Mouse (Mus musculus): ENCODE data around the gene Tbc1d22b. TPM values are rescaled to one million over a fixed set of nuclear protein-coding genes. Genes with fewer than 3 reads are reported as not detected.
A peak's percentile ranks its signal among the peaks of the same experiment; 100 is the strongest.

Tbc1d22b gene
- polyA plus RNA-seq, 1 experiment from 2014 or later = 16.2 TPM

GRCm38 (mm10) chr17:29583569-29583968 is 34.0 kb downstream of the Tbc1d22b start:
- Histone ChIP-seq H3K27ac (no peak overlapping the region), H3K36me3 (peaks cover 69% of the 10 kb centered on the region), H3K4me3 (no peak overlapping the region), H3K4me2 (replicated peaks) (no peak overlapping the region), H3K4me1 (peaks cover under 1% of the 10 kb centered on the region; the same call in 1 of the 2 replicates), H3K27me3 (no peaks in the 10 kb centered on the region), H3K9me3 (no peaks in the 10 kb centered on the region), H3K9ac (no peak overlapping the region)
- 78% methylated on average over 5 of the region's 5 CpGs for WGBS
- ATAC-seq (ENCODE audit: low FRiP score, low read depth) = no peak

DNA sequence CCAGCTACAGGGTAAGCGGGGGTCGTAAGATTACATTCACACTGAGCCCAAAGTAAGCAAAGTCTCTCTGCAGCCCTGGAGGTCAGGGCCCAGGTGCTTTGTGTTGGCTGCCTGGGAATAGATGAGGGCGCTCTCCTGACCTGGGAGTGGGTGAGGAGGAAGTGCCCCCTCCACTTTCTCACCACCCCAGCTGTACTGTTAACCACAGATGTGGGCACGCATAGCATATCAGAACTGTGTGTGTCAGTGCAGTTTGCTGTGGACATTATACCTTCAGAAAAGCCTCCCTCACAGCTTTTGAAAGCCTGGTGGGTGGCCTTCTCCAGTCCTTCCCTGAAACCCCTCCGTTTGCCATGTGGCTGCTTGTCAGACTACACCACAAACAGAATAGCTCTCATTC is 34.7 kb downstream of the Tbc1d22b start:
- H3K9ac ChIP-seq = no peak overlapping the region
- no peaks in the 10 kb centered on the region for H3K9me3 ChIP-seq
- no peak overlapping the region for H3K4me3 ChIP-seq
- 80% methylated on average over 5 of the region's 5 CpGs for WGBS
- ATAC-seq (ENCODE audit: low FRiP score, low read depth) = no peak
- H3K36me3 ChIP-seq = peaks cover 61% of the 10 kb centered on the region
- H3K27ac ChIP-seq = no peak overlapping the region
- H3K27me3 ChIP-seq = no peaks in the 10 kb centered on the region
- no peak overlapping the region for H3K4me2 ChIP-seq (replicated peaks)
- H3K4me1 ChIP-seq = peaks cover 8% of the 10 kb centered on the region

- Histone ChIP-seq H3K4me1 (peaks cover 13% of the 10 kb centered on the region), H3K4me2 (replicated peaks) (no peak overlapping the region), H3K27me3 (no peaks in the 10 kb centered on the region), H3K4me3 (no peak overlapping the region), H3K27ac (no peak overlapping the region), H3K36me3 (peaks cover 57% of the 10 kb centered on the region), H3K9ac (no peak overlapping the region), H3K9me3 (no peaks in the 10 kb centered on the region)
- WGBS = 74% methylated on average over 3 of the region's 3 CpGs
- ATAC-seq (ENCODE audit: low FRiP score, low read depth) = no peak
Observed at GRCm38 (mm10) chr17:29584737-29585136, 35.2 kb downstream of the Tbc1d22b start.

GRCm38 (mm10) chr17:29585446-29585845 is 35.9 kb downstream of the Tbc1d22b start:
- Histone ChIP-seq H3K4me3 (no peak overlapping the region), H3K27me3 (no peaks in the 10 kb centered on the region), H3K9ac (no peak overlapping the region), H3K4me2 (replicated peaks) (no peak overlapping the region), H3K9me3 (no peaks in the 10 kb centered on the region), H3K27ac (no peak overlapping the region), H3K4me1 (peaks cover 13% of the 10 kb centered on the region), H3K36me3 (peaks cover 51% of the 10 kb centered on the region)
- ATAC-seq (ENCODE audit: low FRiP score, low read depth) = no peak
- 94% methylated on average over 5 of the region's 6 CpGs for WGBS

DNA sequence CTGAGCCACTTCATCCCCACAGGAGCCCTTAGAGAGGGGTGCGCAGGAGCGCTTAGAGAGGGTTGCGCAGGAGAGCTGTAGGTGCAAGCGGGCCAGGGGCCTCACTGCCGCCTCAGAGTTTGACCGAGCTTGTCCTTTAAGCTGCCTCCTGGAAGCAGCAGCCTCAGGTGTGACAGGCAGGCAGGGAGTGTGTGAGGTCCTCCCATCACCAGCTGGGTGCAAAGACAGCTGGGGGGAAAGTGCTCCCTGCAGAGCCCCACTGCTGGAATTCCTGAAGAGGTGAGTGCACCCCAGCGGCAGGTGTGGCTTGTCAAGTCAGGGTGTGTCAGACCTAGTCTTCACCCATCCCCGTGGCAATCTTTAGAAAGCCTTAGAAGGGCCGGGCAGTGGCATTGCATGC is 37.3 kb downstream of the Tbc1d22b start:
- Histone ChIP-seq H3K4me1 (peaks cover 13% of the 10 kb centered on the region), H3K4me2 (replicated peaks) (no peak overlapping the region), H3K9me3 (no peaks in the 10 kb centered on the region), H3K27ac (no peak overlapping the region), H3K9ac (no peak overlapping the region), H3K27me3 (no peaks in the 10 kb centered on the region), H3K36me3 (peaks cover 45% of the 10 kb centered on the region), H3K4me3 (no peak overlapping the region)
- WGBS = 82% methylated on average over 9 of the region's 9 CpGs
- ATAC-seq (ENCODE audit: low FRiP score, low read depth) = no peak

GRCm38 (mm10) chr17:29589221-29589898 is 39.8 kb downstream of the Tbc1d22b start:
- WGBS = 32% methylated on average over 11 of the region's 11 CpGs
- Histone ChIP-seq H3K27ac (peak overlapping the region; percentile 58; the same call in 1 of the 2 replicates), H3K36me3 (peaks cover 49% of the 10 kb centered on the region), H3K9me3 (no peaks in the 10 kb centered on the region), H3K4me2 (replicated peaks) (peak overlapping the region; percentile 7; the same call in 1 of the 2 replicates), H3K4me1 (peaks cover 13% of the 10 kb centered on the region), H3K9ac (peak overlapping the region; percentile 25), H3K27me3 (no peaks in the 10 kb centered on the region), H3K4me3 (no peak overlapping the region)
- peak; percentile 54 for ATAC-seq (ENCODE audit: low FRiP score, low read depth)

DNA sequence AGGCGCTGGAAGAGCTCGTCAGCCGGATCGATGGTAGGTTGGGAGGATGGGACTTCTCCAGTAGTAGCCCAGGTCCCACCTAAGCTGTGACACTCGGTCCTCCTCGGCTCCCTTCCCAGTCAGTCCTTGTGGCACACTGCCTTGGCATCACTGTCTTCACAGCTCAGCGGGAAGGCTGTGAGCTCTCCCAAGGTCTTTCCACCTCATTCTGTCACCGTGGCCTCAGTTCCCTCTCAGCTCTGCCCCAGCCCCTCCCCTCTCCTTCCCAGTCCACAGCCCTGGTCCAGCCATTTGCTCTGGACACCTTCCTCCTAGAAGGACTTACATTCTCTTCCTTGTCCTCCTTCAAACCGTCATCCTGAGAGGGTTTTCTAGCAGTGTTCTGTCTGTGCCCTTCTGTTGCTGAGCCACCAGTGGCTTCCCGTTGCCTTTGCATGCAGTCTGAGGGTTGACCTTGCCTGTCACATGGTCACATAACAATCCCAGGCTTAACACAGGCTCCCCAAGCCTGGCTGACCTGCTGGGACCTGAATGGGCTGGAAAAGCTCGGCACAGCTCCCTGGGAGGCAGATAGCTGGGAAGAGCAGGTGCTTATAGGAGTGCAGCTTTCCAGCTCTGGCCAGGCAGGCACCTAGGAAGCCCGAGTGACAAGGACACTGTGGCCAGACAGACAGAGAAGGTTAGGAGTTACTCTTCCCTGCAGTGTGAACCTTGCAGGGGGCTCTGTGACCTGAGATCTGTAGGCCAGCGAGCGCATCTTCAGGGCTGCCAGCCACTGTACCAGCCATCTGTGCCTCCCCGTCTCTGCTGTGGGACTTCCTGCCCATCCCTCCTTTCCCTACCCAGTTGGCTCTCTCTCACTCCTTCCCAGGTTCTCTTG is 46.5 kb downstream of the Tbc1d22b start:
- 84% methylated on average over 15 of the region's 15 CpGs for WGBS
- H3K4me2 ChIP-seq (replicated peaks) = no peak overlapping the region
- H3K9ac ChIP-seq = no peak overlapping the region
- H3K4me3 ChIP-seq = no peak overlapping the region
- H3K4me1 ChIP-seq = no peaks in the 10 kb centered on the region
- no peak for ATAC-seq (ENCODE audit: low FRiP score, low read depth)
- peaks cover 86% of the 10 kb centered on the region for H3K36me3 ChIP-seq
- H3K27ac ChIP-seq = no peak overlapping the region
- H3K9me3 ChIP-seq = no peaks in the 10 kb centered on the region
- no peaks in the 10 kb centered on the region for H3K27me3 ChIP-seq

GRCm38 (mm10) chr17:29596771-29597132 is 47.2 kb downstream of the Tbc1d22b start:
- Histone ChIP-seq H3K27me3 (no peaks in the 10 kb centered on the region), H3K9me3 (no peaks in the 10 kb centered on the region), H3K9ac (no peak overlapping the region), H3K4me2 (replicated peaks) (no peak overlapping the region), H3K4me3 (no peak overlapping the region), H3K4me1 (no peaks in the 10 kb centered on the region), H3K36me3 (peaks cover 88% of the 10 kb centered on the region), H3K27ac (no peak overlapping the region)
- WGBS = 83% methylated on average over 13 of the region's 13 CpGs
- no peak for ATAC-seq (ENCODE audit: low FRiP score, low read depth)

- H3K36me3 ChIP-seq = peaks cover 93% of the 10 kb centered on the region
- 93% methylated on average over 14 of the region's 14 CpGs for WGBS
- H3K9me3 ChIP-seq = 0 out of 2 replicates have a peak, but pooled peaks cover 3% of the 10 kb centered on the region
Observed at GRCm38 (mm10) chr17:29599051-29599450, 49.5 kb downstream of the Tbc1d22b start.

GRCm38 (mm10) chr17:29599537-29599936 is 50.0 kb downstream of the Tbc1d22b start:
- H3K27me3 ChIP-seq = no peaks in the 10 kb centered on the region
- WGBS = 78% methylated on average over 8 of the region's 8 CpGs
- no peak overlapping the region for H3K27ac ChIP-seq
- no peak overlapping the region for H3K4me2 ChIP-seq (replicated peaks)
- H3K4me1 ChIP-seq = no peaks in the 10 kb centered on the region
- H3K9me3 ChIP-seq = 0 out of 2 replicates have a peak, but pooled peaks cover 3% of the 10 kb centered on the region
- H3K9ac ChIP-seq = no peak overlapping the region
- H3K4me3 ChIP-seq = no peak overlapping the region
- no peak for ATAC-seq (ENCODE audit: low FRiP score, low read depth)
- peaks cover 91% of the 10 kb centered on the region for H3K36me3 ChIP-seq

More at GRCm38 (mm10) chr17:29599051-29599450, 49.5 kb downstream of the Tbc1d22b start:
- H3K4me2 ChIP-seq (replicated peaks) = no peak overlapping the region
- H3K4me3 ChIP-seq = no peak overlapping the region
- no peak overlapping the region for H3K27ac ChIP-seq
- H3K27me3 ChIP-seq = no peaks in the 10 kb centered on the region
- H3K4me1 ChIP-seq = no peaks in the 10 kb centered on the region
- no peak for ATAC-seq (ENCODE audit: low FRiP score, low read depth)
- no peak overlapping the region for H3K9ac ChIP-seq

DNA sequence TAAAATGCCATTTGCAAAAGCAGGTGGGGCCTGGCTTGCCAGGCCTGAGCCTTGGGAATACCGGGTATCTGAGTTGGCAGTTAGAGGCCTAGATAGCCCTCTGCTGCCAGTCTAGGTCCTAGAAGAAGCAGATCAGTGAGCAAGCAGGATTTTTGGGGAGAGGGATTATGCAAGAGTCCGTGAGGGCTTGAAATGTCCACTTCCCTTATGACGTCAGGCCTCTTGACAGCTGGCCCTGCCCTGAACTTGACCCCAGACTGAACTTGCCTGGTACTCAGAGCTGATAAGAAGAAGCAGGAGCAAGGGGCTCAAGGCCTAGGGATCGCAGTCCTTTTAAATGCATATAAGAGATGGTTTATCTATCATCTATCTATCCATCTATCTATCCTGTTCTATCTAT is 51.8 kb downstream of the Tbc1d22b start:
- Histone ChIP-seq H3K4me3 (no peak overlapping the region), H3K9me3 (0 out of 2 replicates have a peak, but pooled peaks cover 3% of the 10 kb centered on the region), H3K4me1 (no peaks in the 10 kb centered on the region), H3K9ac (no peak overlapping the region), H3K27ac (no peak overlapping the region), H3K4me2 (replicated peaks) (no peak overlapping the region), H3K27me3 (no peaks in the 10 kb centered on the region), H3K36me3 (peaks cover 89% of the 10 kb centered on the region)
- 74% methylated on average over 4 of the region's 4 CpGs for WGBS
- no peak for ATAC-seq (ENCODE audit: low FRiP score, low read depth)

DNA sequence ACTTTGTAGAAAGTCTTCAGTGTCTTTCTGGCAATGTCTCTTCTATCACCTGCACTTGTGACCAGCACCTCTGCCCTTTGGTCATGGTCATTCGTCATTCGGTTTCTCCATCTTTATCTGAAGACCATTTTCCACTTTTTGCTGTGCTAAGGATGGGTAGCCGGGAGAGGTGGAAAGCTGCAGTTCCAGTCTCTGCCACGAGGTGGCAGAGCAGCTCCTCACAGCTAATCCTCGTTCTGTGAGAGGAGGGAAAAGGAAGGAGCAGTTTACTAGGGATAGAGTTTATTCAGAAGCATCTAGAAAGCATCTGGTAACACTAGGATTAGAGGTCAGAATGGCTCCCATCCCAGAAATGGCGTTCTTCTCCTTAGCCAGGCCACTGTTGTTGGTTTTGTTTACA is 53.7 kb downstream of the Tbc1d22b start:
- 0 out of 2 replicates have a peak, but pooled peaks have one; percentile 22 for ATAC-seq (ENCODE audit: low FRiP score, low read depth)
- Histone ChIP-seq H3K4me3 (no peak overlapping the region), H3K4me2 (replicated peaks) (no peak overlapping the region), H3K4me1 (no peaks in the 10 kb centered on the region), H3K9ac (no peak overlapping the region), H3K9me3 (0 out of 2 replicates have a peak, but pooled peaks cover 3% of the 10 kb centered on the region), H3K27ac (no peak overlapping the region), H3K36me3 (peaks cover 81% of the 10 kb centered on the region), H3K27me3 (no peaks in the 10 kb centered on the region)
- 22% methylated on average over 6 of the region's 6 CpGs for WGBS
